Mouse (Mus musculus) heart, adult 18-20 months (tissue): ENCODE data around the gene Ppfia2. TPM values are rescaled to one million over a fixed set of nuclear protein-coding genes. Genes with fewer than 3 reads are reported as not detected.
A peak's percentile ranks its signal among the peaks of the same experiment; 100 is the strongest.

Experiments used
- DNase-seq, 2 experiments: peaks; one replicate each; pipeline ENCODE4 v3.0.0; 2021 to 2022; ENCODE audit warnings: mixed read lengths in 1 of 2
- total RNA-seq, 2 experiments: library from RNA; stranded (reverse); gene quantifications; 2 replicates each; pipeline ENCODE4 v1.2.3; 2021

Gene Ppfia2
- total RNA-seq, 2 experiments from 2014 or later = 0.44 to 0.50 TPM

DNA sequence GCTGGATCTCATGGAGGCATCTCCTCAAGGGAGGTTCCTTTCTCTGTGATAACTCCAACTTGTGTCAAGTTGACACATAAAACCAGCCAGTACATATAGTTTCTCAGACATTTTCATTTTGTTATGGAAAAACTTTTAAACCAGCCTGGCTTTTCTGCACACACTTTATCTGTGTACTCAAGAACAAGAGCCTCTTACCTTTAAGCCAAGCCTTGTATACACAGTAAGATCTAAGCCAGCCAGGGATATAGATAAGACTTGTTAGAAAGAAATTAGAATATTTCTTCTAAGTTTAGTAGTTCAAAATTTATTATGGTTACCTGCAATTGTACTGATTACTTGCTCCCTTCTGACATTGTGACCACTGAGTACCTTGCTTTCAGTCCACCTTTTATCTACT lies 444.1 kb downstream of the Ppfia2 start:
- DNase-seq = no peak

DNA sequence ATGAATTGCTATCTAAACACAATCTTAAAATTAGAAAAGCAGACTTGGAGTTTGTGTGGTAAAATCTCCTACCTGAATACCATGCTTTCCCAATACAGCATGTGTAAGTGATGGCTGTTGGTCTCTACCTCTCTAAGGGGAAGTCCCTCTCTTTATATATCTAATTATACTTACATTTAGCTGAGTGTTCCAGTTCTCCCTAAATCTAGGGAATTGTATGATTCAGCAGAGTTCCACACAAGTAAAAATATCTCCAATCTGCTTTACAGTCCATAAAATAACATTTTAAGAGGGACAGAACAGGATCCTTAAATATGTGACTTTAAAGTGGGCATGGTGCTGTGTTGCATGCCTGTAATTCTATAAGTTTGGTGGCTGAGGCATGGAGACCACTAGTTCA lies 444.7 kb downstream of the Ppfia2 start:
- DNase-seq = no peak

DNA sequence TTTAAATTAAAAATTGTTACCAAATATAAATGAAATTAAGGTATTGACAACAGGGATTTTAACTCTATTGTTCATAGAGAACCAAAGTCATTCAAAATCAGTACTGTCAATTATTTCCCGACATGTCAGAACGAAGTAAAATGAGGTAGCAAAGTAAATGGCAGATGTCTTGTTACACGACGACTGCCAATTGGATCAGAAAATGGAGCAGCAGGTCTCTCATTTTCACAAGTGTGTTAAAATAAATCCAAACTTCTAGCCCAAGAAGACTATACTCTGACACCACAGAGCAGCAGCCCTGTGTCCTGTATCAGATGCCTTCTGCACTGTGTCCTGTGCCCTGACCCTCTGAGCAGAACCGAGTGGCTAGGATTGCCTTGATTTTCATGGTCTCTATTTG lies 454.2 kb downstream of the Ppfia2 start:
- DNase-seq = no peak

DNA sequence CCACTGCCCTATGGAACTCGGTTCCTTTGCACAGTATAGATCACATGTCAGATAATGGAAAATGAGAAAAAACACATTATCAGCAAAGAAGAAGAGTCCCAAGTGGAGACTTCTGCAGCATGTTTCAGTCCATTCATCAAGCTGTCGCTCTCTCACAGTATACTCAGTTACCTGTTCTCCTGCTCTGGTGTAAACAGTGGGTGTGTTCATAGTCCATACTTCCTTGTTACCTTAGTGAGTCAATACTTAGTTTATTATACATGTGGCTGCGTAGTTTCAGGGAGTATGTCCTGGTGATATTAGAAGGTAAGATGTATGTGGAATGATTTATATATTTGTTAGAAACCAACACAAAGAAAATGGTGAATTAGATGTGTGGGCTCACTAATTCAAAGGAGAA lies 454.7 kb downstream of the Ppfia2 start:
- no peak for DNase-seq

DNA sequence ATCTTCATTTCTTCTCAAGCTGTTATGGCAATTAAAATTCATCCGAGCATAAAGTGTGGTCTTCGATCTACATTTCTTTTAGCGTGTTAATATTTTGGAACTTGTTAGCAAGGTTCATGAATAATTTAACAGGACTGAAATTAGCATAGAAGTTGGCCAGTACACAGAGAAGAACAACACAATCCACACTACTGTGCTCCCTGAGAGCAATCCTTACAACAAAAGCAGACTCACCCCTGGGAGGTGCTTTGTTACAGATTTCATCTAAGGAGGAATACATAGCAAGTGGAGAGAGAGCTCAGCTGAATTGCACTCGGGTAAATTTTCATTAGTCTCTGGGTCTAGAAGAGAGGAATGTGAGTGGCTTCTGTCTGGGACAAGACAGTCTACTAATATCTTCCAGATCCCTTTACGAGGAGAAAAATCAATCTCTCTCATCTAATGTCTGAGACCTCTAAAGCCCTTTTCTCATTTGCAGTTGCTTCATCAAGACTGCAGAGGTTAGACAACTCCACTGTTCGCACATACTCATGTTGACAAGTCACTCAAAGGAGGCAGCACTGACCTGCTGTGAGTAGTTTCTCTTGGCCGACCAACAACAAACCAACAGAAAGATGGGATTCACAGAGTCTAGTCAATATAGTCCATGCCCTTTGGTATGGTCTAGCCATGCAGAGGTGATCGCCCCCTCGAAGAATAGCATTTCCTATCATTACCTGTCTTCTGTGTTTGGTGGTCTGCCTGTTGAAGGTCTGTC lies 458.6 kb downstream of the Ppfia2 start:
- DNase-seq = no peak

DNA sequence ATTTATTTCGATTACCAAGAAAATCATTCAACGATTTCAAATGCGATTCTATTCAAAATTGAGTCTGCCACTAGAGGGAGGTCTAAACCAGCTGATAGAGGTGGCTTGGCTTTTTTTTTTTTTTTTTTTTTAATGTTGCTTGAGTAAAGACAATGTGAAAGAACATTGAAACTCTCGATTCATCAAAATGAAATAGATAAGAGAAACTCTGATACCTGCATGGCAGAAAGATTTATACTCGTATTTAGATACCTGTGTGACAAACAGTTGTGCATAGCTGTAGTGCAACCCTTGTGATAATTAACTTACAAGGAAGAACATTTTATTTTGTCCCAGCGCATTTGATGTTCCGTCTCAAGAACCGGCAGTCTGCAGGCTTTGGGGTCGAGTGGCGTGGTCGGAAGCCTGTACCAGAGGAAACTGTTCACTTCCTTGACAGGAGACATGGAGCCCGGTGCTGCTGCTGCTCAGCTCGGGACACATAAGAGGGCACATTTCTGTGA lies 462.5 kb downstream of the Ppfia2 start:
- peak in 1 of 2 experiments; percentile 35 for DNase-seq

DNA sequence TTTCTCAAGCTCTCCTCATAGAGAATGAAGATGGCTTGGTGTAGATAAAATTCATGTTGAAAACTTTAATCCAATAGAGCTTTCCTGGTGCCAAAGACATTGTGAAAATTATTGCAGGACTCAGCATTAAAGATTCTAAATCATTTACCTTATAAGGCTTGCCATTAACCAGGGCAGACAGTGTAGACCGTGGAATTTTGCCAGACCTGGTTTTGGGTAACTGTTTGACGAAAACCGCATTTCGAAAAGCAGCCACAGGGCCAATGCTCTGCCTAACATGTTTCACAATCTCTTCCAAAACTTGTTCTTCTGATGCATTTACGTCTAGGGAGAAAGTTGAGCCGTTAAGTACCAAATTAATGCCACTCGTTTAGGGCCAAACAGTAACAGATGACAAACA lies 466.9 kb downstream of the Ppfia2 start:
- DNase-seq = no peak

DNA sequence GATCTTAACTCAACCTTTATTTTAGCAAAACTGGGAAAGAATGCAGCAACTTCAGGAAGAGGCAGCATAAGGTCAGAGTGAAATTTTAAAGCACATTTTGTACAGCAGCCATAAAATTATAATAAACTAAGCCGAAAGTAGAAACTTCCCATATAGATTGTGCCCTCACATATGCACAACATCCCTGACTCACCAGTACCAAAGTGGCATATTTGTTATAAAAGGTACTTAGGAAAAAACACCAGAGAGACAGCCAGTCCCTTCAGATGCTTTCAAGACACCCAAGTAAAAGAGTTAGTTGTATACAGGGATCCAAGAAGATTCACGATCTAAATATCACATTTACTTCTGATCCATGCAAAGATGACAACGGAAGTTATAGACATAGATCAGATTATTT lies 468.7 kb downstream of the Ppfia2 start:
- no peak for DNase-seq

DNA sequence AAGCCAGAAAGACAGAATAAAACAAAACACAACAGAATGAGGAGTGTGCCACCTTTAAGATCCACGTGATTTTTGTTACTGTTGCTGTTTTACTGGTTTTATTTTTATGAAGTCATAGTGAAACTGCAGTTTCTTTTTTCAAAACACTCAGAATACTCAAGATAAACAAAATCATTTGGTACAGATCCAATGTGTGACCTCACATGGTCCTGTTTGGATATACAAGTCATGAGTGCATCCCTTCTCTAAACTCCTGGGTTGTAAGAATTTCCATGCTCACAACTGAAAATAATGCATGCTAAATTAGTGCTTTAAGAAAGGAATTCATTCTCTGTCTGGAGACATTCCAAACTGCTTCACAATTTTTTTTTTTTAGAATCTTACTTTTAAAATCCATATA lies 469.3 kb downstream of the Ppfia2 start:
- DNase-seq = no peak

DNA sequence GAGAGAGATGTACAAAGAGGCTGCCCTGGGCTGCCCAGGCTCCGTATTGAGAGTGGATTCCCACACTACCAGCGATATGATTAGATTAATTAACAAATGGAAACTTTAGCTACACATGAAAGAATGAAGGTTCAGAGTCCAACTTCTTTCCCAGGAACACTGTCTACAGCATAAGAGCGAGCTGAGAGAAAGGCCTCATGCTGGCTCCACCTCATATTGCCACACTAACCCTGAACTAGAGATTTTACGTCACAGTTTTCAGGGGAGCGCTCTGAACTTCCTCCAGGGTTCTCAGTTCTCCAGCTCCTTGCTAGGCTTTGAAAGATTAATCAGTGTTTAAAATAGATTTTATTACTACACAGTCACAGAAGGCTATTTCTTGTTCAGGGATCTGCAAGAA lies 471.2 kb downstream of the Ppfia2 start:
- no peak for DNase-seq

DNA sequence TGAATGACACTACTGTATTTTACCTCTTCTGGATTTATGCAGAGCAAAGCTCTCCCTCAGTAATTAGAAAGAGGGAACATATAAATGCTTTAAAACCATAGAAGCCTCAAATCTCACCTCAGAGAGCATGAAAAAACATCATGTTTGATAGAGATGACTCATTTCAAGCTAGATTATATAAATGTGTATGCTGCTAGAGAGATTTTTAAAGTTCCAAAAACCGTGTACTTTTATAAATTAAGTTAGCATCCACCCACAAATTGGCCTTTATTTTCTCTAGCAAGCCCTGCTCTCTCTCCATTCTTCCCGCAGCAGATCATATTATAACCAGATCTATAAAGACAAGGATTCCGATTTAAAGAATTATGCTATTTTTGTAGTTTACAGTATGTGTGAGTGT lies 488.9 kb downstream of the Ppfia2 start:
- no peak for DNase-seq

DNA sequence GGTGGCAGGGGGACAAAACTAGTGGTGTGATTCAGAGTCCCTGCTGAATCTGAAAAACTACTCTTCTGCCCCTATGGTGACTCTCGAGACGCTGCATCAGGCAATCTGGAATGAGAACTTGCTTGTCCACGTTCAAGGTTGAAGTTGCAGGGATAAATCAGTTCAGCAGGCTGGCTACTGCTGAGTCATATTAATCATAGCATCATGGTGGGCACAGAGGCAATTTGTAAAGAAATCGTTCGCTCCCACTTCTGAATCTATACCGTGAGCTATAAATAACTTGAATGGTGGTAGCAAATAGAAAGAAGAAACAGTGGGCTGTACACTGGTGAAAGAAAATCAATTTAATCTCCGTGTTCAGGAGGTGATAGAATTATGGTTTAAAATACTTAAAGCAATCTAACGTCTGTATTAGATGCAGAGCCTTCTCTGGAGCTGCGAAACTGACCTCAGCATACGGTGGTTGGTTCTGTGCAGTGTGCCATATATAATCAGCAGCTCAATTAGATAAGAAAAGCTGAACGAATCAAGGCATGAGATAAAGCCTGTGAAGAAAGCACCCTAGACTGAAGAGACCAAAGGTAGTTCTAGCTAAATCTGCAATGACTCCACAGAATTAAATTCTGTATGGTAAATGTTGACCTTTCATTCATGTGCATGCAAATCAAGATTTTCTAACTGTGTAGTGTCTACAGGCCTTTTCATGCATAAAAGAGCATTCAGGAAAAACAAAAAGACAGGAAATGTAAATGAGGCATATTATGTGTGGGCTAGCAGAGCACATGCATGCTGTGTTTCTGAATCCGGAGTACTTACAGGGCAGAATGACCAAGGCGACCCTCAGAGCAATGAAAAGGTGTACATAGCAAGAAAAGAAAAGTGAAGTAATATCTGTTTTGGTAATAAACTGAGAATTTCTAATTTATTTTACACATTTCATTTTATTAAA lies 505.3 kb downstream of the Ppfia2 start:
- no peak for DNase-seq
